ENCODE assay signal across 8 mouse cellular contexts in the genomic region with DNA sequence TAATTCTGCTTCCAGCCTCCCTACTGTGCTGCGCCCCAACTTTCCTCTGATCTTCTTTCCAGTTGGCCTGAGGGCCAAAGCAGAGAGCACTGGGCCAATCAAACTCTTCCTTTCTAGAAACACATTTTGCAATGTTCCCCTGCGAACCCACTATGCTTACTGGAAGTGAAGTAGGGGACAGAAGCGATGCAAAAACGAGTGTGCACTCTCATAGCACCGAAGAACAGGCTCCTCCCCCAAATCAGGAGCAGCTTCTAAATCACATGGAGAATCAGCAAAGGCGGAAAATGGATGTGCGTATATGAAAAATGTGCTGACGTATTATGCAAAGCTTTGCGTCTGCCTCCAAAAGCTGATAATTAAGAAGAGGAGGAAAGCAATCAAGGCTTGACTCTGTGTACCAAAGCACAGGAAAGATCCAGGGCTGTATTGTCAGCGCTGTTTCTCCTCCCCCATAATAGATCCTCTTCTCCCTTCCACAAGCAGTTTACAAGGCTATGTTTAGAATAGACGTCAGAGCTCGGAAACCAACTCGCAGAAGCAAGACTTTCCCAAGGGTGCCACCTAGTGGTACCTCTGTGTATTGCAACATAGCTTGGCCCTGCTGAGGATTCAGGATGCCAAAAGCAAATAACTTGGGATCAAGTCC. TPM values are rescaled to one million over a fixed set of nuclear protein-coding genes. Genes with fewer than 3 reads are reported as not detected.
DNase-seq lines count a peak whose midpoint lies in the region; ATAC-seq lines count a peak whose summit lies in the region.

No protein-coding gene starts in this region.

- DNase-seq in CD8-positive naive resting alpha-beta T cell, adult 2 months (ENCODE audit: low read depth in 2 of 2, low spot score in 2 of 2) = peak; percentile 57 to 58
- DNase-seq in c-Kit-positive CD71-positive TER-119-negative erythroid progenitor cells, embryonic 14.5 days (ENCODE audit: low read depth) = peak; percentile 59
- DNase-seq in forebrain, embryonic 11.5 days (ENCODE audit: low spot score) = peak; percentile 82
- peak; percentile 70 to 81 for DNase-seq in kidney, postnatal 25 days
- peak; percentile 42 for DNase-seq in liver, embryonic 13.5 days
- DNase-seq in neural tube, embryonic 10.5 days (ENCODE audit: extremely low spot score, low spot score) = peak; percentile 73

- ATAC-seq in forebrain, embryonic 11.5 days (replicated peaks; ENCODE audit: low FRiP score) = peak; percentile 64
- ATAC-seq in heart, embryonic 16.5 days (replicated peaks; ENCODE audit: extremely low read depth, insufficient read depth, low FRiP score) = peak; percentile 58; the same call in 1 of the 2 replicates
- no peak; the same call in 1 of the 2 replicates for ATAC-seq in liver, embryonic 13.5 days (ENCODE audit: low read depth)
- no peak for ATAC-seq in stomach, embryonic 15.5 days (ENCODE audit: insufficient read depth, low FRiP score, low read depth)

- H3K4me1 ChIP-seq in forebrain, embryonic 11.5 days (replicated peaks; ENCODE audit: control insufficient read depth, insufficient read depth, low read length) = no peaks in the 10 kb centered on the region
- no peaks in the 10 kb centered on the region for H3K4me1 ChIP-seq in heart, embryonic 16.5 days (ENCODE audit: control insufficient read depth, insufficient read depth, low read length)
- no peaks in the 10 kb centered on the region for H3K4me1 ChIP-seq in liver, embryonic 13.5 days (replicated peaks)
- no peaks in the 10 kb centered on the region for H3K4me1 ChIP-seq in stomach, embryonic 15.5 days

- H3K27ac ChIP-seq in forebrain, embryonic 11.5 days (ENCODE audit: low read depth, low read length) = no peak overlapping the region
- H3K27ac ChIP-seq in heart, embryonic 16.5 days (ENCODE audit: low read length) = peak overlapping the region; percentile 23; the same call in 1 of the 2 replicates
- no peak overlapping the region for H3K27ac ChIP-seq in liver, embryonic 13.5 days
- no peak overlapping the region for H3K27ac ChIP-seq in stomach, embryonic 15.5 days

- H3K9me3 ChIP-seq in forebrain, embryonic 11.5 days (ENCODE audit: control insufficient read depth, low read length) = no peaks in the 10 kb centered on the region
- H3K9me3 ChIP-seq in heart, embryonic 16.5 days (replicated peaks; ENCODE audit: control insufficient read depth, low read length) = no peaks in the 10 kb centered on the region
- H3K9me3 ChIP-seq in liver, embryonic 13.5 days (replicated peaks) = no peaks in the 10 kb centered on the region
- no peaks in the 10 kb centered on the region for H3K9me3 ChIP-seq in stomach, embryonic 15.5 days

- no peak overlapping the region for H3K4me3 ChIP-seq in forebrain, embryonic 11.5 days (ENCODE audit: low read depth, low read length)
- peak overlapping the region; percentile 49 for H3K4me3 ChIP-seq in heart, embryonic 16.5 days (ENCODE audit: low read length)
- H3K4me3 ChIP-seq in liver, embryonic 13.5 days (replicated peaks) = peak overlapping the region; percentile 23; the same call in 1 of the 2 replicates
- H3K4me3 ChIP-seq in stomach, embryonic 15.5 days (replicated peaks) = peak overlapping the region; percentile 35; the same call in 1 of the 2 replicates

- H3K4me2 ChIP-seq in forebrain, embryonic 11.5 days (ENCODE audit: low read depth, low read length, severe bottlenecking) = peak overlapping the region; percentile 13; the same call in 1 of the 2 replicates
- H3K4me2 ChIP-seq in heart, embryonic 16.5 days (ENCODE audit: low read depth, low read length) = peak overlapping the region; percentile 62
- peak overlapping the region; percentile 51 for H3K4me2 ChIP-seq in liver, embryonic 13.5 days
- H3K4me2 ChIP-seq in stomach, embryonic 15.5 days = peak overlapping the region; percentile 48

- no peaks in the 10 kb centered on the region for H3K27me3 ChIP-seq in forebrain, embryonic 11.5 days (ENCODE audit: control insufficient read depth, insufficient read depth, low read length)
- 0 out of 2 replicates have a peak, but pooled peaks cover 4% of the 10 kb centered on the region for H3K27me3 ChIP-seq in heart, embryonic 16.5 days (ENCODE audit: control insufficient read depth, insufficient read depth, low read length)
- H3K27me3 ChIP-seq in liver, embryonic 13.5 days = no peaks in the 10 kb centered on the region; the same call in 1 of the 2 replicates
- 0 out of 2 replicates have a peak, but pooled peaks cover 7% of the 10 kb centered on the region for H3K27me3 ChIP-seq in stomach, embryonic 15.5 days (replicated peaks)

- whole genome bisulfite sequencing in forebrain, embryonic 11.5 days = 44% methylated on average over 13 of the region's 13 CpGs
- 35% methylated on average over 13 of the region's 13 CpGs for WGBS in heart, embryonic 16.5 days
- WGBS in liver, embryonic 13.5 days (ENCODE audit: insufficient replicate concordance) = 42% methylated on average over 13 of the region's 13 CpGs
- WGBS in stomach, embryonic 15.5 days = 37% methylated on average over 13 of the region's 13 CpGs

- 0 out of 2 replicates have a peak overlapping the region, but pooled peaks have one; percentile 20 for H3K9ac ChIP-seq in forebrain, embryonic 11.5 days (ENCODE audit: low read length)
- H3K9ac ChIP-seq in heart, embryonic 16.5 days (ENCODE audit: low read length) = peak overlapping the region; percentile 59
- H3K9ac ChIP-seq in liver, embryonic 13.5 days = no peak overlapping the region
- no peak overlapping the region for H3K9ac ChIP-seq in stomach, embryonic 15.5 days

- no peaks in the 10 kb centered on the region for H3K36me3 ChIP-seq in forebrain, embryonic 11.5 days (ENCODE audit: control insufficient read depth, insufficient read depth, low read length)
- no peaks in the 10 kb centered on the region for H3K36me3 ChIP-seq in heart, embryonic 16.5 days (ENCODE audit: control insufficient read depth, insufficient read depth)
- H3K36me3 ChIP-seq in liver, embryonic 13.5 days = no peaks in the 10 kb centered on the region
- no peaks in the 10 kb centered on the region for H3K36me3 ChIP-seq in stomach, embryonic 15.5 days

RNA-seq across cellular contexts. Expression of a gene that starts 57.5 kb away (rescaled TPM):
- polyA plus RNA-seq in forebrain, embryonic 11.5 days (2014; fragmentation: Nextera tagmentation; extraction: Ambion mirVana) = 68.6 and 73.4 TPM in 2 replicates
- polyA plus RNA-seq in heart, embryonic 16.5 days (2015; fragmentation: Nextera tagmentation; extraction: Ambion mirVana) = 101 TPM in 2 replicates
- polyA plus RNA-seq in liver, embryonic 13.5 days (2015; fragmentation: Nextera tagmentation; extraction: Ambion mirVana) = 39.3 and 43.2 TPM in 2 replicates
- polyA plus RNA-seq in stomach, embryonic 15.5 days (2015; fragmentation: Nextera tagmentation; extraction: Ambion mirVana) = 53.1 and 54.6 TPM in 2 replicates

Comparison
In these comparisons a context has a peak if more than half of its experiments do, and no peak if none do; other contexts are left out.
1. ATAC-seq: peak in forebrain, embryonic 11.5 days (single experiment) and heart, embryonic 16.5 days (single experiment); none in liver, embryonic 13.5 days (single experiment) and stomach, embryonic 15.5 days (single experiment).
2. H3K9ac ChIP-seq: peak in forebrain, embryonic 11.5 days (single experiment) and heart, embryonic 16.5 days (single experiment); none in liver, embryonic 13.5 days (single experiment) and stomach, embryonic 15.5 days (single experiment).
3. Peak in every context shown above with its lines, with median percentiles within 50 percentile points of each other: DNase-seq and H3K4me2 ChIP-seq.